Mouse (Mus musculus): ENCODE data around the gene Sectm1a. TPM values are rescaled to one million over a fixed set of nuclear protein-coding genes. Genes with fewer than 3 reads are reported as not detected.

The Sectm1a gene
- polyA plus RNA-seq, 1 experiment from 2014 or later: 0.29 TPM

- DNase-seq (ENCODE audit: low spot score): no peak
- no peak overlapping the region for H3K9ac ChIP-seq (replicated peaks; ENCODE audit: low read depth)
- no peak overlapping the region for H3K4me3 ChIP-seq (ENCODE audit: low read depth, low read length)
- no peaks in the 10 kb centered on the region for H3K27me3 ChIP-seq (replicated peaks; ENCODE audit: insufficient read depth, low read length)
- no peak overlapping the region for H3K4me2 ChIP-seq (replicated peaks; ENCODE audit: low read depth, low read length)
- H3K36me3 ChIP-seq (ENCODE audit: insufficient read depth, low read length): no peaks in the 10 kb centered on the region
- H3K9me3 ChIP-seq (ENCODE audit: low read length): no peaks in the 10 kb centered on the region
- ATAC-seq: no peak
- WGBS: 84% methylated on average over 11 of the region's 11 CpGs
- H3K27ac ChIP-seq (ENCODE audit: low read length): no peak overlapping the region
- no peak for TF ChIP-seq CTCF (IDR thresholded peaks at IDR 0.05)
- TF ChIP-seq EP300 (IDR thresholded peaks at IDR 0.05): no peak
- H3K4me1 ChIP-seq (ENCODE audit: insufficient read depth, low read depth, low read length): no peaks in the 10 kb centered on the region
These were observed 42.4 kb downstream of the Sectm1a start for GRCm38 (mm10) chr11:121038366-121039240.

- Histone ChIP-seq H3K4me3 (ENCODE audit: low read depth, low read length) (no peak overlapping the region), H3K4me1 (ENCODE audit: insufficient read depth, low read depth, low read length) (no peaks in the 10 kb centered on the region), H3K27me3 (replicated peaks; ENCODE audit: insufficient read depth, low read length) (no peaks in the 10 kb centered on the region), H3K9ac (replicated peaks; ENCODE audit: low read depth) (no peak overlapping the region), H3K4me2 (replicated peaks; ENCODE audit: low read depth, low read length) (no peak overlapping the region), H3K36me3 (ENCODE audit: insufficient read depth, low read length) (no peaks in the 10 kb centered on the region), H3K9me3 (ENCODE audit: low read length) (no peaks in the 10 kb centered on the region), H3K27ac (ENCODE audit: low read length) (no peak overlapping the region)
- DNase-seq (ENCODE audit: low spot score): no peak
- ATAC-seq: no peak
- WGBS: 77% methylated on average over 5 of the region's 5 CpGs
- TF ChIP-seq EP300 (IDR thresholded peaks at IDR 0.05): no peak
- TF ChIP-seq CTCF (IDR thresholded peaks at IDR 0.05): no peak
These were observed 47.9 kb downstream of the Sectm1a start for GRCm38 (mm10) chr11:121033118-121033517.

GRCm38 (mm10) chr11:121027259-121027658 lies 53.8 kb downstream of the Sectm1a start:
- Histone ChIP-seq H3K9me3 (ENCODE audit: low read length) (no peaks in the 10 kb centered on the region), H3K9ac (replicated peaks; ENCODE audit: low read depth) (no peak overlapping the region), H3K4me3 (ENCODE audit: low read depth, low read length) (no peak overlapping the region), H3K4me2 (replicated peaks; ENCODE audit: low read depth, low read length) (no peak overlapping the region), H3K4me1 (ENCODE audit: insufficient read depth, low read depth, low read length) (no peaks in the 10 kb centered on the region), H3K27ac (ENCODE audit: low read length) (no peak overlapping the region), H3K27me3 (replicated peaks; ENCODE audit: insufficient read depth, low read length) (no peaks in the 10 kb centered on the region), H3K36me3 (ENCODE audit: insufficient read depth, low read length) (no peaks in the 10 kb centered on the region)
- no peak for ATAC-seq
- TF ChIP-seq CTCF (IDR thresholded peaks at IDR 0.05): no peak
- TF ChIP-seq EP300 (IDR thresholded peaks at IDR 0.05): no peak
- no peak for DNase-seq (ENCODE audit: low spot score)
- 78% methylated on average over 7 of the region's 7 CpGs for WGBS

GRCm38 (mm10) chr11:121024163-121024562 lies 56.9 kb downstream of the Sectm1a start:
- no peak overlapping the region for H3K27ac ChIP-seq (ENCODE audit: low read length)
- no peaks in the 10 kb centered on the region for H3K4me1 ChIP-seq (ENCODE audit: insufficient read depth, low read depth, low read length)
- H3K9me3 ChIP-seq (ENCODE audit: low read length): no peaks in the 10 kb centered on the region
- ATAC-seq (no peak), DNase-seq (ENCODE audit: low spot score) (no peak)
- H3K9ac ChIP-seq (replicated peaks; ENCODE audit: low read depth): no peak overlapping the region
- H3K36me3 ChIP-seq (ENCODE audit: insufficient read depth, low read length): no peaks in the 10 kb centered on the region
- 51% methylated on average over 6 of the region's 6 CpGs for WGBS
- no peak for TF ChIP-seq CTCF (IDR thresholded peaks at IDR 0.05)
- TF ChIP-seq EP300 (IDR thresholded peaks at IDR 0.05): no peak
- H3K4me3 ChIP-seq (ENCODE audit: low read depth, low read length): no peak overlapping the region
- H3K4me2 ChIP-seq (replicated peaks; ENCODE audit: low read depth, low read length): no peak overlapping the region
- H3K27me3 ChIP-seq (replicated peaks; ENCODE audit: insufficient read depth, low read length): no peaks in the 10 kb centered on the region

GRCm38 (mm10) chr11:121019501-121019900 lies 61.5 kb downstream of the Sectm1a start:
- DNase-seq (ENCODE audit: low spot score) (no peak), ATAC-seq (no peak)
- no peaks in the 10 kb centered on the region for H3K9me3 ChIP-seq (ENCODE audit: low read length)
- no peak overlapping the region for H3K4me3 ChIP-seq (ENCODE audit: low read depth, low read length)
- H3K4me1 ChIP-seq (ENCODE audit: insufficient read depth, low read depth, low read length): no peaks in the 10 kb centered on the region
- H3K9ac ChIP-seq (replicated peaks; ENCODE audit: low read depth): no peak overlapping the region
- H3K4me2 ChIP-seq (replicated peaks; ENCODE audit: low read depth, low read length): no peak overlapping the region
- 85% methylated on average over 5 of the region's 5 CpGs for WGBS
- H3K27ac ChIP-seq (ENCODE audit: low read length): no peak overlapping the region
- TF ChIP-seq EP300 (IDR thresholded peaks at IDR 0.05): no peak
- no peak for TF ChIP-seq CTCF (IDR thresholded peaks at IDR 0.05)
- H3K27me3 ChIP-seq (replicated peaks; ENCODE audit: insufficient read depth, low read length): no peaks in the 10 kb centered on the region
- no peaks in the 10 kb centered on the region for H3K36me3 ChIP-seq (ENCODE audit: insufficient read depth, low read length)

- peak; percentile 91 for TF ChIP-seq CTCF (IDR thresholded peaks at IDR 0.05)
- TF ChIP-seq EP300 (IDR thresholded peaks at IDR 0.05): no peak
- Histone ChIP-seq H3K4me1 (ENCODE audit: insufficient read depth, low read depth, low read length) (no peaks in the 10 kb centered on the region), H3K27me3 (replicated peaks; ENCODE audit: insufficient read depth, low read length) (no peaks in the 10 kb centered on the region), H3K4me3 (ENCODE audit: low read depth, low read length) (no peak overlapping the region), H3K9me3 (ENCODE audit: low read length) (no peaks in the 10 kb centered on the region), H3K4me2 (replicated peaks; ENCODE audit: low read depth, low read length) (no peak overlapping the region), H3K9ac (replicated peaks; ENCODE audit: low read depth) (no peak overlapping the region), H3K36me3 (ENCODE audit: insufficient read depth, low read length) (no peaks in the 10 kb centered on the region), H3K27ac (ENCODE audit: low read length) (no peak overlapping the region)
- ATAC-seq (peak; percentile 52), DNase-seq (ENCODE audit: low spot score) (peak; percentile 79)
- 40% methylated on average over 3 of the region's 3 CpGs for whole genome bisulfite sequencing
These were observed 63.3 kb downstream of the Sectm1a start for GRCm38 (mm10) chr11:121017703-121018102.

Other genes with a start within 250 kb of the Sectm1a start
- 3.4 and 3.7 TPM in 2 replicates for gene Ccdc57, start 148.3 kb downstream of the Sectm1a start, polyA plus RNA-seq (2015; fragmentation: Nextera tagmentation; extraction: Ambion mirVana)
- 10.0 and 10.4 TPM in 2 replicates for gene Slc16a3, start 132.7 kb downstream of the Sectm1a start, polyA plus RNA-seq (2015; fragmentation: Nextera tagmentation; extraction: Ambion mirVana)
- 83.7 and 84.4 TPM in 2 replicates for gene Csnk1d, start 89.9 kb downstream of the Sectm1a start, polyA plus RNA-seq (2015; fragmentation: Nextera tagmentation; extraction: Ambion mirVana)
- 2.4 TPM in 2 replicates for gene Cd7, start 41.8 kb downstream of the Sectm1a start, polyA plus RNA-seq (2015; fragmentation: Nextera tagmentation; extraction: Ambion mirVana)
- 0.24 and 0.31 TPM in 2 replicates for gene Sectm1b, start 17.7 kb downstream of the Sectm1a start, polyA plus RNA-seq (2015; fragmentation: Nextera tagmentation; extraction: Ambion mirVana)
- gene Tex19.2, start 37.5 kb upstream of the Sectm1a start, polyA plus RNA-seq (2015; fragmentation: Nextera tagmentation; extraction: Ambion mirVana): not detected in 2 replicates
- gene Tex19.1, start 64.9 kb upstream of the Sectm1a start, polyA plus RNA-seq (2015; fragmentation: Nextera tagmentation; extraction: Ambion mirVana): not detected in 2 replicates
- not detected in 2 replicates for gene Uts2r, start 79.1 kb upstream of the Sectm1a start, polyA plus RNA-seq (2015; fragmentation: Nextera tagmentation; extraction: Ambion mirVana)
- gene Hexdc, start 123.2 kb upstream of the Sectm1a start, polyA plus RNA-seq (2015; fragmentation: Nextera tagmentation; extraction: Ambion mirVana): 4.5 and 6.1 TPM in 2 replicates
- gene Ogfod3, start 123.5 kb upstream of the Sectm1a start, polyA plus RNA-seq (2015; fragmentation: Nextera tagmentation; extraction: Ambion mirVana): 18.3 and 20.3 TPM in 2 replicates
- gene Cybc1, start 148.1 kb upstream of the Sectm1a start, polyA plus RNA-seq (2015; fragmentation: Nextera tagmentation; extraction: Ambion mirVana): 28.9 and 29.3 TPM in 2 replicates
- 15.8 and 18.7 TPM in 2 replicates for gene Narf, start 156.0 kb upstream of the Sectm1a start, polyA plus RNA-seq (2015; fragmentation: Nextera tagmentation; extraction: Ambion mirVana)
- gene Foxk2, start 178.8 kb upstream of the Sectm1a start, polyA plus RNA-seq (2015; fragmentation: Nextera tagmentation; extraction: Ambion mirVana): 4.0 and 5.1 TPM in 2 replicates